Mouse (Mus musculus) embryonic fibroblast, embryonic 13.5 days (primary cell): Measurements from ENCODE around the gene Glis1.

Experiments
- CTCF ChIP-seq: IDR thresholded peaks from 2 replicates; pipeline ENCODE4 v1.5.1; 2011; ENCODE audit warnings: mild to moderate bottlenecking, control low read depth, low read length, moderate library complexity, borderline replicate concordance; ENCODE audit not compliant: insufficient read depth
- POLR2A ChIP-seq: IDR thresholded peaks from 2 replicates; pipeline ENCODE4 v1.6.1; 2011; ENCODE audit warnings: low read depth, mild to moderate bottlenecking, control low read depth, low read length, moderate library complexity

- TF ChIP-seq CTCF: no peak
- TF ChIP-seq POLR2A: no peak
Measured at GRCm38 (mm10) chr4:107609775-107610174, 175.4 kb downstream of the Glis1 start.
